Mouse (Mus musculus): ENCODE measurements at regions not wholly inside any gene's neighbourhood (a gene's known extent, or its start where the extent isn't known, plus 50 kb on each side); places are given as distances from the start of the nearest gene placed in this dataset.

GRCm38 (mm10) chr6:51148821-51149220 is 283.6 kb upstream of the Nfe2l3 start:
- Histone ChIP-seq H3K79me2 (replicated peaks; ENCODE audit: control insufficient read depth, extremely low read depth, insufficient read depth, poor library complexity, severe bottlenecking) (no peaks in the 10 kb centered on the region), H3K27me3 (replicated peaks) (no peaks in the 10 kb centered on the region), H3K4me1 (ENCODE audit: control insufficient read depth in 1 of 2, insufficient read depth in 2 of 2) (peaks cover 0 to 26% of the 10 kb centered on the region in 2 experiments; a peak in 2 of 4 replicates), H3K4me3 (replicated peaks in 1 of 3; ENCODE audit: low read depth in 2 of 3, low read length in 2 of 3, poor library complexity in 1 of 3) (no peak overlapping the region), H3K27ac (ENCODE audit: insufficient read depth, low read depth) (no peak overlapping the region), H3K9me3 (replicated peaks; ENCODE audit: low read length) (no peaks in the 10 kb centered on the region), H3K36me3 (replicated peaks in 1 of 2; ENCODE audit: control insufficient read depth in 1 of 2, insufficient read depth in 1 of 2, low read length in 1 of 2) (no peaks in the 10 kb centered on the region), H3K9ac (ENCODE audit: insufficient read depth, low read depth) (no peak overlapping the region), H3K4me2 (ENCODE audit: insufficient read depth, low read depth, poor library complexity, severe bottlenecking) (no peak overlapping the region)
- in situ Hi-C loops (cut with MboI; ENCODE audit: low pct_ligation_motif_present, low pct_unique_long_range_greater_than_20kb, low sequenced_read_pairs): no loop called here
- TF ChIP-seq CHD2 (IDR thresholded peaks at IDR 0.05; ENCODE audit: low read length): no peak
- no peak for TF ChIP-seq CHD1 (IDR thresholded peaks at IDR 0.05; ENCODE audit: low read depth, low read length)
- TF ChIP-seq NELFE (IDR thresholded peaks at IDR 0.05; ENCODE audit: low read depth, low read length): no peak
- DNase-seq (ENCODE audit: extremely low read depth): no peak
- dilution Hi-C loops (cut with MboI; ENCODE audit: extremely low pct_ligation_motif_present, extremely low pct_unique_long_range_greater_than_20kb, low sequenced_read_pairs): no loop called here

DNA sequence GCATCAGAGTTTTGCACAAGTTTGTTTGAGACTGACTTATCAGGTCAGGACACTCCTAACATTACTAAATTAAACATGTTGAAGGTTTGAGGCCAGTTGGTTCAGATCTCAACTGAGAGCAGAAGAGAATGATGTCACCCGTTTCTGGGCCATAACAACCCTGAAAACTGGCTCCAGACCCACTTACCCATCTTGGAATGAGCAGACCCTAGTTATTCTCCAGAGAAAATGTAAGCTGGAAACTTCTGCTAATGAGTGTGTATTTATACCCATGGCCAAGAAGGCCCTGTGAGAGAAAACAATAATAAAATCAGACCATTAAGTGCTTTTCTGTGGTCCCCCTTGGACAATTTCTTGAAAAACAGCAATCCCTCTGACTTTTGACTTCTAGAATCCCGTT is 282.4 kb upstream of the Nfe2l3 start:
- H3K9ac ChIP-seq (ENCODE audit: insufficient read depth, low read depth): no peak overlapping the region
- no peak overlapping the region for H3K27ac ChIP-seq (ENCODE audit: insufficient read depth, low read depth)
- TF ChIP-seq SMC3 (IDR thresholded peaks at IDR 0.05; ENCODE audit: low read depth, low read length): no peak
- no peak for TF ChIP-seq TBP (conservative IDR thresholded peaks at IDR 0.05; ENCODE audit: low read depth, low read length)
- TF ChIP-seq POLR2A (IDR thresholded peaks at IDR 0.05; ENCODE audit: low read depth, low read length): no peak
- TF ChIP-seq POLR2AphosphoS2 (IDR thresholded peaks at IDR 0.05; ENCODE audit: low read depth, low read length): no peak
- TF ChIP-seq ELF1 (IDR thresholded peaks at IDR 0.05; ENCODE audit: low read depth, low read length): no peak
- no peak for TF ChIP-seq RAD21 (IDR thresholded peaks at IDR 0.05; ENCODE audit: low read depth, low read length)
- TF ChIP-seq USF2 (conservative IDR thresholded peaks at IDR 0.05; ENCODE audit: low read depth, low read length): no peak
- no peak for TF ChIP-seq MAFK (IDR thresholded peaks at IDR 0.05; ENCODE audit: insufficient replicate concordance, low read length)
- no peak for TF ChIP-seq CHD2 (IDR thresholded peaks at IDR 0.05; ENCODE audit: low read length)
- TF ChIP-seq HCFC1 (IDR thresholded peaks at IDR 0.05; ENCODE audit: low read depth, low read length): no peak
- no peak for TF ChIP-seq NELFE (IDR thresholded peaks at IDR 0.05; ENCODE audit: low read depth, low read length)
- no peak for TF ChIP-seq PAX5 (IDR thresholded peaks at IDR 0.05; ENCODE audit: low read length)
- no peak for TF ChIP-seq NRF1 (IDR thresholded peaks at IDR 0.05; ENCODE audit: low read depth, low read length)
- no peak for TF ChIP-seq TCF12 (IDR thresholded peaks at IDR 0.05; ENCODE audit: low read depth, low read length)
- no peak for TF ChIP-seq ZKSCAN1 (IDR thresholded peaks at IDR 0.05; ENCODE audit: borderline replicate concordance, low read depth, low read length)
- TF ChIP-seq ETS1 (conservative IDR thresholded peaks at IDR 0.05; ENCODE audit: low read depth, low read length): no peak
- H3K36me3 ChIP-seq (replicated peaks in 1 of 2; ENCODE audit: control insufficient read depth in 1 of 2, insufficient read depth in 1 of 2, low read length in 1 of 2): no peaks in the 10 kb centered on the region
- dilution Hi-C loops (cut with MboI; ENCODE audit: extremely low pct_ligation_motif_present, extremely low pct_unique_long_range_greater_than_20kb, low sequenced_read_pairs) (no loop called here), in situ Hi-C loops (cut with MboI; ENCODE audit: low pct_ligation_motif_present, low pct_unique_long_range_greater_than_20kb, low sequenced_read_pairs) (loop anchor here (25.0 kb wide), 1 partner anchor 163 kb away; no protein-coding TSS in a partner anchor)
- H3K4me3 ChIP-seq (replicated peaks in 1 of 3; ENCODE audit: low read depth in 2 of 3, low read length in 2 of 3, poor library complexity in 1 of 3): no peak overlapping the region
- no peak overlapping the region for H3K4me2 ChIP-seq (ENCODE audit: insufficient read depth, low read depth, poor library complexity, severe bottlenecking)
- no peak for DNase-seq (ENCODE audit: extremely low read depth)
- H3K27me3 ChIP-seq (replicated peaks): no peaks in the 10 kb centered on the region
- no peaks in the 10 kb centered on the region for H3K79me2 ChIP-seq (replicated peaks; ENCODE audit: control insufficient read depth, extremely low read depth, insufficient read depth, poor library complexity, severe bottlenecking)
- peaks cover 0 to 26% of the 10 kb centered on the region in 2 experiments; a peak in 2 of 4 replicates for H3K4me1 ChIP-seq (ENCODE audit: control insufficient read depth in 1 of 2, insufficient read depth in 2 of 2)
- no peaks in the 10 kb centered on the region for H3K9me3 ChIP-seq (replicated peaks; ENCODE audit: low read length)
